Mouse (Mus musculus) bone marrow, adult 2 months (tissue): ENCODE measurements around the gene Rtl6.

Experiments
- CTCF ChIP-seq: fragments of 200-500 bp; IDR thresholded peaks from 2 replicates; pipeline ENCODE4 v1.5.1; 2011; ENCODE audit warnings: low read length, control low read depth; ENCODE audit not compliant: control insufficient read depth, insufficient read depth
- POLR2A ChIP-seq: fragments of 200-500 bp; IDR thresholded peaks from 2 replicates; pipeline ENCODE4 v1.6.1; 2011; ENCODE audit warnings: low read depth, mild to moderate bottlenecking, control low read depth, low read length, borderline replicate concordance; ENCODE audit not compliant: control insufficient read depth

- TF ChIP-seq CTCF, result no peak
- no peak for TF ChIP-seq POLR2A
Observed at GRCm38 (mm10) chr15:84600977-84601595, 43.5 kb upstream of the Rtl6 start.
